Mouse (Mus musculus) liver, postnatal 0 days (tissue): ENCODE measurements around the gene Tmprss4.

Experiments used
- CTCF ChIP-seq: sonication (generic); IDR thresholded peaks from 2 replicates; pipeline ENCODE4 v1.5.1; 2016; ENCODE audit warnings: antibody characterized with exemption, low read depth
- EP300 ChIP-seq: IDR thresholded peaks from 2 replicates; pipeline ENCODE4 v1.6.1; 2016; ENCODE audit warnings: antibody characterized with exemption, low read depth, mild to moderate bottlenecking

DNA sequence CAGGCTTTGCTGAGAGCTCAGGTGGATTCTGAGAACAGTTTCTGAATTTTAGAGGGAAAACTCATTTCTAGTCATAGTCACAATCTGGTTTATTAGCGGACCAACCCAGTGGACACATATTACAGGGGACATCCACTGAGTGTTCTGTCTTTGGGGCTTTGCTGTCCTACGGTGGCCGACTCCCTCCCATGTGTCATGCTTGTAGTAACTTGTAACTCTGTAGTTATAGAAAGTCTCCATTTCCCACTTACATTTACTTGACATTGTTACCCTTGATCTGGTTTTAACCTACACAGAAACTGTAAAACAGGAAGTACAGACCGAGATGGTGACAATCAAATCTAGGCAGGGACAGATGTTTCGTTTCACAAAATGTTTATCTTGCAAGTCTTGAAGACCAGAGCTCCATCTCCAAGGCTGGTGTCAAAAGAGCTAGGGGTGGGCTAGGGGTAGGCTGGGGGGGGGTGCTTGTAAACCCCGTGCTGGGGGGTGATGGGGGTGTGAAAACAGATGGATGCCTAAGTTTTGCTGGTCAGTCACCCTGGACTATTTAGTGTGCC is 31.9 kb upstream of the Tmprss4 start:
- no peak for TF ChIP-seq CTCF
- no peak for TF ChIP-seq EP300
